ENCODE assay signal across 19 mouse cellular contexts in the genomic region with DNA sequence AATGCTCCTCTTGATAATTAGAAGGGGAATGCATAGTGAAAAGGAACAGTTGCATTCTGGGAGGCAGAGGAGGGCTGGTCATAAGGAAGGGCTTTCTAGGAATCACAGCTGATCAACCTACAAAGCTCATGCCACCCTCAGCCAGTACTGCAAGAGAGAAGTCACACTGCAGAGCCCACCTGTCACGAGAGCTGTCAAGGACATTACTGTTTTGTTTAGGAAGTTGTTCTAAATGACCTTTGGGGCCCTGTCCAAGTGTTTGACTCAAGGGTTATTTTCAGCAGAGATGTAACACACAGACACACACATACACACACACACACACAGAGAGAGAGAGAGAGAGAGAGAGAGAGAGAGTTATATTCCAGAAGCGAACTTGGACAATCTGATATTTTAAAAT. TPM values are rescaled to one million over a fixed set of nuclear protein-coding genes. Genes with fewer than 3 reads are reported as not detected.
DNase-seq lines count a peak whose midpoint lies in the region; ATAC-seq and TF ChIP-seq lines count a peak whose summit lies in the region.
"Had no signal": no experiment of that assay in that cellular context is flagged by ENCODE, and none has a peak within 500 bp of the region (broad histone marks: within the 10 kb centered on the region; RNA-seq: fewer than 3 reads in every experiment).

No protein-coding gene starts in this region.

- H3K4me2 ChIP-seq in heart, embryonic 11.5 days: no peak overlapping the region
- H3K4me2 ChIP-seq in heart, embryonic 13.5 days: peak overlapping the region; percentile 7; the same call in 1 of the 2 replicates
- no peak overlapping the region for H3K4me2 ChIP-seq in lung, postnatal 0 days (replicated peaks; ENCODE audit: low read depth, low read length)
- H3K4me2 ChIP-seq: hindbrain, embryonic 14.5 days had no signal

- H3K9me3 ChIP-seq in heart, embryonic 11.5 days (replicated peaks; ENCODE audit: control insufficient read depth, low read length): no peaks in the 10 kb centered on the region
- no peaks in the 10 kb centered on the region for H3K9me3 ChIP-seq in heart, embryonic 13.5 days
- no peaks in the 10 kb centered on the region for H3K9me3 ChIP-seq in lung, postnatal 0 days (ENCODE audit: low read length)
- H3K9me3 ChIP-seq: embryonic facial prominence, embryonic 10.5 days; hindbrain, embryonic 10.5 days had no signal

- no peaks in the 10 kb centered on the region for H3K36me3 ChIP-seq in heart, embryonic 11.5 days (ENCODE audit: control insufficient read depth, insufficient read depth, low read length)
- H3K36me3 ChIP-seq in heart, embryonic 13.5 days: no peaks in the 10 kb centered on the region
- no peaks in the 10 kb centered on the region for H3K36me3 ChIP-seq in lung, postnatal 0 days (ENCODE audit: insufficient read depth, low read length)
- H3K36me3 ChIP-seq: embryonic facial prominence, embryonic 10.5 days; hindbrain, embryonic 10.5 days had no signal

- H3K27me3 ChIP-seq in heart, embryonic 11.5 days (ENCODE audit: control insufficient read depth, insufficient read depth, low read length): no peaks in the 10 kb centered on the region
- H3K27me3 ChIP-seq in heart, embryonic 13.5 days (replicated peaks): no peaks in the 10 kb centered on the region
- no peaks in the 10 kb centered on the region for H3K27me3 ChIP-seq in lung, postnatal 0 days (replicated peaks; ENCODE audit: insufficient read depth, low read length)

- ATAC-seq in heart, embryonic 11.5 days (replicated peaks; ENCODE audit: insufficient number of reproducible peaks, low FRiP score, low TSS enrichment): no peak
- no peak for ATAC-seq in heart, embryonic 13.5 days (ENCODE audit: extremely low read depth, insufficient number of reproducible peaks, low FRiP score, low TSS enrichment)
- no peak for ATAC-seq in lung, postnatal 0 days
- ATAC-seq: forebrain, embryonic 14.5 days; intestine, embryonic 16.5 days had no signal

- DNase-seq in heart, adult 18-20 months: peak; percentile 31 to 45
- DNase-seq in heart, adult 11 months: no peak
- DNase-seq in heart, postnatal 4 days: peak; percentile 38
- no peak for DNase-seq in lung, postnatal 0 days (ENCODE audit: low spot score)
- DNase-seq in lung, adult 18-20 months: no peak
- DNase-seq: adrenal gland, adult 8-10 months; adrenal gland, postnatal 36 days; cerebellum, adult 2 months; cerebellum, postnatal 10 days; gastrocnemius, adult 2 months; gastrocnemius, postnatal 25 days; kidney, adult 2 months had no signal

- no peak overlapping the region for H3K27ac ChIP-seq in heart, embryonic 11.5 days (ENCODE audit: low read depth, low read length)
- peak overlapping the region; percentile 42; the same call in 1 of the 2 replicates for H3K27ac ChIP-seq in heart, embryonic 13.5 days (replicated peaks)
- no peak overlapping the region for H3K27ac ChIP-seq in lung, postnatal 0 days (ENCODE audit: low read length)
- H3K27ac ChIP-seq: embryonic facial prominence, embryonic 10.5 days; gastrocnemius, adult 2 months; hindbrain, embryonic 10.5 days; hindbrain, embryonic 14.5 days had no signal

- no peaks in the 10 kb centered on the region; the same call in 1 of the 2 replicates for H3K4me1 ChIP-seq in heart, embryonic 11.5 days (ENCODE audit: control insufficient read depth, insufficient read depth, low read length)
- H3K4me1 ChIP-seq in heart, embryonic 13.5 days: peaks cover 23% of the 10 kb centered on the region
- H3K4me1 ChIP-seq in lung, postnatal 0 days (ENCODE audit: insufficient read depth, low read depth, low read length): no peaks in the 10 kb centered on the region

- WGBS in heart, embryonic 11.5 days (ENCODE audit: insufficient replicate concordance): 49% methylated on average over 2 of the region's 2 CpGs
- 40% methylated on average over 2 of the region's 2 CpGs for whole genome bisulfite sequencing in heart, embryonic 13.5 days
- 53% methylated on average over 2 of the region's 2 CpGs for WGBS in lung, postnatal 0 days

- no peak overlapping the region for H3K9ac ChIP-seq in heart, embryonic 11.5 days (ENCODE audit: low read depth, low read length)
- no peak overlapping the region for H3K9ac ChIP-seq in heart, embryonic 13.5 days
- H3K9ac ChIP-seq in lung, postnatal 0 days (replicated peaks; ENCODE audit: low read depth): no peak overlapping the region
- H3K9ac ChIP-seq: hindbrain, embryonic 14.5 days had no signal

- TF ChIP-seq CTCF in lung, postnatal 0 days (IDR thresholded peaks at IDR 0.05): no peak

- TF ChIP-seq EP300 in lung, postnatal 0 days (IDR thresholded peaks at IDR 0.05): no peak

- H3K4me3 ChIP-seq in heart, embryonic 11.5 days (ENCODE audit: low read depth, low read length): no peak overlapping the region
- H3K4me3 ChIP-seq in heart, embryonic 13.5 days: no peak overlapping the region
- no peak overlapping the region for H3K4me3 ChIP-seq in lung, postnatal 0 days (ENCODE audit: low read depth, low read length)
- H3K4me3 ChIP-seq: embryonic facial prominence, embryonic 10.5 days; gastrocnemius, adult 2 months; hindbrain, embryonic 10.5 days had no signal

RNA-seq across cellular contexts. Expression of a gene that starts 27.3 kb away (rescaled TPM):
- 1 to 10 TPM; 6.3 to 6.8 TPM for total RNA-seq in heart, adult 18-20 months (2021)
- polyA plus RNA-seq in heart, embryonic 11.5 days (2014; fragmentation: Nextera tagmentation; extraction: Ambion mirVana): 3.1 and 3.5 TPM in 2 replicates
- polyA plus RNA-seq in heart, embryonic 13.5 days (2015; fragmentation: Nextera tagmentation; extraction: Ambion mirVana): 1.9 and 2.0 TPM in 2 replicates
- 1 to 10 TPM; 3.5 to 4.3 TPM for total RNA-seq in heart, postnatal 4 days (2021)
- polyA plus RNA-seq in lung, postnatal 0 days (2015; fragmentation: Nextera tagmentation; extraction: Ambion mirVana): 0.88 and 1.5 TPM in 2 replicates

Comparison
In these comparisons a context has a peak if more than half of its experiments do, and no peak if none do; other contexts are left out.
1. DNase-seq: peak in heart, adult 18-20 months (2 of 2) and heart, postnatal 4 days (single experiment); none in heart, adult 11 months (single experiment), lung, postnatal 0 days (single experiment) and lung, adult 18-20 months (0 of 2).